In genomic region chr2:168280729-168281581, GRCm38 (mm10) we compare ENCODE assay signal across 8 mouse cellular contexts. TPM values are rescaled to one million over a fixed set of nuclear protein-coding genes. Genes with fewer than 3 reads are reported as not detected.
DNase-seq lines count a peak whose midpoint lies in the region; ATAC-seq and TF ChIP-seq lines count a peak whose summit lies in the region.

No protein-coding gene starts in this region.

- ATAC-seq in forebrain, embryonic 15.5 days (replicated peaks): peak; percentile 69
- ATAC-seq in intestine, embryonic 15.5 days: peak; percentile 86
- ATAC-seq in liver, embryonic 15.5 days (ENCODE audit: insufficient read depth): 0 out of 2 replicates have a peak, but pooled peaks have one; percentile 15
- ATAC-seq in monocyte, adult 5-6 weeks (replicated peaks; ENCODE audit: insufficient number of reproducible peaks, low FRiP score, low TSS enrichment, poor library complexity, severe bottlenecking): no peak

- H3K27ac ChIP-seq in cerebellum, adult 2 months (ENCODE audit: insufficient read depth, low read length): no peak overlapping the region
- no peak overlapping the region for H3K27ac ChIP-seq in forebrain, embryonic 15.5 days (replicated peaks)
- no peak overlapping the region for H3K27ac ChIP-seq in intestine, embryonic 15.5 days
- no peak overlapping the region for H3K27ac ChIP-seq in liver, embryonic 15.5 days (replicated peaks)

- no peaks in the 10 kb centered on the region; the same call in 1 of the 2 replicates for H3K27me3 ChIP-seq in cerebellum, adult 2 months (ENCODE audit: control insufficient read depth, insufficient read depth, low read length)
- H3K27me3 ChIP-seq in forebrain, embryonic 15.5 days: peaks cover 50% of the 10 kb centered on the region; the same call in 1 of the 2 replicates
- peaks cover 51% of the 10 kb centered on the region for H3K27me3 ChIP-seq in intestine, embryonic 15.5 days (replicated peaks)
- H3K27me3 ChIP-seq in liver, embryonic 15.5 days: peaks cover 82% of the 10 kb centered on the region

- WGBS in cerebellum, adult 2 months: 2% methylated on average over 73 of the region's 82 CpGs
- under 1% methylated on average over 65 of the region's 82 CpGs for WGBS in forebrain, embryonic 15.5 days
- WGBS in intestine, embryonic 15.5 days: 1% methylated on average over 80 of the region's 82 CpGs
- 1% methylated on average over 76 of the region's 82 CpGs for WGBS in liver, embryonic 15.5 days (ENCODE audit: insufficient replicate concordance)

- peak overlapping the region; percentile 39 for H3K4me3 ChIP-seq in cerebellum, adult 2 months (replicated peaks; ENCODE audit: insufficient read depth, low read depth, low read length)
- peak overlapping the region; percentile 62 for H3K4me3 ChIP-seq in forebrain, embryonic 15.5 days
- peak overlapping the region; percentile 59 for H3K4me3 ChIP-seq in intestine, embryonic 15.5 days (replicated peaks)
- H3K4me3 ChIP-seq in liver, embryonic 15.5 days (replicated peaks): peak overlapping the region; percentile 38

- H3K9ac ChIP-seq in forebrain, embryonic 15.5 days (replicated peaks): peak overlapping the region; percentile 62
- H3K9ac ChIP-seq in intestine, embryonic 15.5 days: peak overlapping the region; percentile 50
- H3K9ac ChIP-seq in liver, embryonic 15.5 days: no peak overlapping the region

- H3K4me1 ChIP-seq in cerebellum, adult 2 months (ENCODE audit: control insufficient read depth, insufficient read depth, low read length): no peaks in the 10 kb centered on the region; the same call in 1 of the 2 replicates
- peaks cover 40% of the 10 kb centered on the region for H3K4me1 ChIP-seq in forebrain, embryonic 15.5 days
- H3K4me1 ChIP-seq in intestine, embryonic 15.5 days (replicated peaks): peaks cover 14% of the 10 kb centered on the region
- peaks cover 10% of the 10 kb centered on the region; the same call in 1 of the 2 replicates for H3K4me1 ChIP-seq in liver, embryonic 15.5 days (replicated peaks)

- DNase-seq in cerebellum, adult 2 months: no peak
- DNase-seq in cerebellum, adult 9-11 months: no peak
- peak; percentile 73 for DNase-seq in adrenal gland, adult 2 months
- DNase-seq in ovary, postnatal 10 days (ENCODE audit: low spot score): peak; percentile 27

- TF ChIP-seq POLR2A in cerebellum, adult 2 months (IDR thresholded peaks at IDR 0.05; ENCODE audit: borderline replicate concordance, insufficient read depth, low read length): no peak

- no peaks in the 10 kb centered on the region for H3K9me3 ChIP-seq in forebrain, embryonic 15.5 days
- H3K9me3 ChIP-seq in intestine, embryonic 15.5 days: no peaks in the 10 kb centered on the region
- H3K9me3 ChIP-seq in liver, embryonic 15.5 days (replicated peaks): no peaks in the 10 kb centered on the region

- peak overlapping the region; percentile 78 for H3K4me2 ChIP-seq in forebrain, embryonic 15.5 days (replicated peaks)
- peak overlapping the region; percentile 98 for H3K4me2 ChIP-seq in intestine, embryonic 15.5 days (replicated peaks)
- peak overlapping the region; percentile 60 for H3K4me2 ChIP-seq in liver, embryonic 15.5 days

- H3K36me3 ChIP-seq in forebrain, embryonic 15.5 days: no peaks in the 10 kb centered on the region
- H3K36me3 ChIP-seq in intestine, embryonic 15.5 days: no peaks in the 10 kb centered on the region
- H3K36me3 ChIP-seq in liver, embryonic 15.5 days (replicated peaks): no peaks in the 10 kb centered on the region

- TF ChIP-seq CTCF in cerebellum, adult 2 months (IDR thresholded peaks at IDR 0.05; ENCODE audit: borderline replicate concordance, insufficient read depth, low read depth, low read length): no peak

RNA-seq across cellular contexts. Expression of gene Kcng1, which starts 0.6 kb away (rescaled TPM):
- 1.5 and 1.8 TPM in 2 replicates for polyA plus RNA-seq in cerebellum, adult 2 months (2012; rRNA removed)
- not detected for total RNA-seq in adrenal gland, adult 2 months (2021)
- polyA plus RNA-seq in adrenal gland, adult 2 months (2012; rRNA removed): 0.15 TPM in 2 replicates
- 16.0 and 16.7 TPM in 2 replicates for polyA plus RNA-seq in forebrain, embryonic 15.5 days (2015; fragmentation: Nextera tagmentation; extraction: Ambion mirVana)
- polyA plus RNA-seq in intestine, embryonic 15.5 days (2015; fragmentation: Nextera tagmentation; extraction: Ambion mirVana): 6.6 and 8.4 TPM in 2 replicates
- 0.07 and 0.15 TPM in 2 replicates for polyA plus RNA-seq in liver, embryonic 15.5 days (2015; fragmentation: Nextera tagmentation; extraction: Ambion mirVana)
- total RNA-seq in monocyte, adult 5-6 weeks (2017): not detected in 3 replicates

RNA-seq across cellular contexts. Expression of gene Mocs3, which starts 50.5 kb away (rescaled TPM):
- polyA plus RNA-seq in cerebellum, adult 2 months (2012; rRNA removed): 13.4 and 14.1 TPM in 2 replicates
- total RNA-seq in adrenal gland, adult 2 months (2021): 10 to 100 TPM; 11.6 to 16.6 TPM
- polyA plus RNA-seq in adrenal gland, adult 2 months (2012; rRNA removed): 70.8 and 82.0 TPM in 2 replicates
- 10.2 and 10.3 TPM in 2 replicates for polyA plus RNA-seq in forebrain, embryonic 15.5 days (2015; fragmentation: Nextera tagmentation; extraction: Ambion mirVana)
- polyA plus RNA-seq in intestine, embryonic 15.5 days (2015; fragmentation: Nextera tagmentation; extraction: Ambion mirVana): 5.8 and 7.3 TPM in 2 replicates
- polyA plus RNA-seq in liver, embryonic 15.5 days (2015; fragmentation: Nextera tagmentation; extraction: Ambion mirVana): 3.4 and 3.6 TPM in 2 replicates
- total RNA-seq in monocyte, adult 5-6 weeks (2017): 1.9 to 6.0 TPM (median 5.3 TPM) in 3 replicates

RNA-seq across cellular contexts. Expression of gene Dpm1, which starts 50.6 kb away (rescaled TPM):
- polyA plus RNA-seq in cerebellum, adult 2 months (2012; rRNA removed): 26.7 and 28.1 TPM in 2 replicates
- total RNA-seq in adrenal gland, adult 2 months (2021): 100 to 1,000 TPM; 133 to 138 TPM
- polyA plus RNA-seq in adrenal gland, adult 2 months (2012; rRNA removed): 19.3 and 24.8 TPM in 2 replicates
- 63.2 and 74.5 TPM in 2 replicates for polyA plus RNA-seq in forebrain, embryonic 15.5 days (2015; fragmentation: Nextera tagmentation; extraction: Ambion mirVana)
- polyA plus RNA-seq in intestine, embryonic 15.5 days (2015; fragmentation: Nextera tagmentation; extraction: Ambion mirVana): 94.9 and 104 TPM in 2 replicates
- 59.2 and 64.1 TPM in 2 replicates for polyA plus RNA-seq in liver, embryonic 15.5 days (2015; fragmentation: Nextera tagmentation; extraction: Ambion mirVana)
- 44.5 to 113 TPM (median 82.0 TPM) in 3 replicates for total RNA-seq in monocyte, adult 5-6 weeks (2017)

RNA-seq across cellular contexts. Expression of gene Gm20716, which starts 50.8 kb away (rescaled TPM):
- 36.1 and 39.9 TPM in 2 replicates for polyA plus RNA-seq in cerebellum, adult 2 months (2012; rRNA removed)
- 10 to 100 TPM; 26.1 to 27.0 TPM for total RNA-seq in adrenal gland, adult 2 months (2021)
- polyA plus RNA-seq in adrenal gland, adult 2 months (2012; rRNA removed): not detected in 2 replicates
- 26.0 and 28.0 TPM in 2 replicates for polyA plus RNA-seq in forebrain, embryonic 15.5 days (2015; fragmentation: Nextera tagmentation; extraction: Ambion mirVana)
- polyA plus RNA-seq in intestine, embryonic 15.5 days (2015; fragmentation: Nextera tagmentation; extraction: Ambion mirVana): 12.9 and 14.7 TPM in 2 replicates
- polyA plus RNA-seq in liver, embryonic 15.5 days (2015; fragmentation: Nextera tagmentation; extraction: Ambion mirVana): 4.4 and 4.9 TPM in 2 replicates
- total RNA-seq in monocyte, adult 5-6 weeks (2017): 34.9 to 50.7 TPM (median 37.1 TPM) in 3 replicates

Comparison
In these comparisons a context has a peak if more than half of its experiments do, and no peak if none do; other contexts are left out.
1. DNase-seq: peak in adrenal gland, adult 2 months (single experiment) and ovary, postnatal 10 days (single experiment); none in cerebellum, adult 2 months (0 of 2) and cerebellum, adult 9-11 months (single experiment).
2. Peak in every context shown above with its lines, with median percentiles within 50 percentile points of each other: H3K4me3 ChIP-seq and H3K4me2 ChIP-seq.